Mouse (Mus musculus) hindbrain, embryonic 14.5 days (tissue): ENCODE measurements around the gene Rrm2. TPM values are rescaled to one million over a fixed set of nuclear protein-coding genes. Genes with fewer than 3 reads are reported as not detected.
"Not testable (repeated sequence)": the region's sequence is repeated elsewhere in the genome, so short reads cannot be mapped to it uniquely, and the experiment has no call there.

Experiments
- ATAC-seq: fragments of 200-750 bp; cut with Nextera tagmentation; 2 replicates; pipeline ENCODE4 v1.8.0; 2017; ENCODE audit warnings: moderate number of reproducible peaks, mild to moderate bottlenecking, moderate TSS enrichment, moderate library complexity; ENCODE audit not compliant: low FRiP score
- DNase-seq: peaks from one replicate; pipeline ENCODE4 v3.0.0-alpha.2; 2015; ENCODE audit warnings: low spot score
- H3K27ac ChIP-seq: fragments of 300-500 bp; sonication (generic); 2 replicates; pipeline ENCODE4 v1.5.1; 2014; ENCODE audit warnings: mild to moderate bottlenecking, moderate library complexity
- H3K27me3 ChIP-seq: fragments of 300-500 bp; sonication (generic); 2 replicates; pipeline ENCODE4 v1.6.1; 2014; ENCODE audit warnings: mild to moderate bottlenecking, low read length, mixed read lengths; ENCODE audit not compliant: control insufficient read depth, insufficient read depth
- H3K36me3 ChIP-seq: fragments of 300-500 bp; sonication (generic); replicated peaks from 2 replicates; pipeline ENCODE4 v1.6.1; 2014; ENCODE audit not compliant: control insufficient read depth, insufficient read depth
- H3K4me1 ChIP-seq: fragments of 300-500 bp; sonication (generic); replicated peaks from 2 replicates; pipeline ENCODE4 v1.6.1; 2014; ENCODE audit warnings: antibody characterized with exemption, low read length, mixed read lengths; ENCODE audit not compliant: control insufficient read depth, insufficient read depth
- H3K4me2 ChIP-seq: fragments of 300-500 bp; sonication (generic); replicated peaks from 2 replicates; pipeline ENCODE4 v1.6.1; 2014; ENCODE audit warnings: mild to moderate bottlenecking, moderate library complexity
- H3K4me3 ChIP-seq: fragments of 300-500 bp; sonication (generic); replicated peaks from 2 replicates; pipeline ENCODE4 v1.5.1; 2014; ENCODE audit warnings: mild to moderate bottlenecking, low read length
- H3K9ac ChIP-seq: fragments of 300-500 bp; sonication (generic); 2 replicates; pipeline ENCODE4 v1.6.1; 2014
- H3K9me3 ChIP-seq: fragments of 300-500 bp; sonication (generic); 2 replicates; pipeline ENCODE4 v1.6.1; 2016; ENCODE audit warnings: low read length; ENCODE audit not compliant: control insufficient read depth
- WGBS: fragments of 180-500 bp; shearing (Covaris S2); extraction: QIAGEN DNeasy Blood & Tissue Kit; methylation state at CpG from one replicate; pipeline ENCODE4 v1.1.7; 2014; 5-methylcytosine and 5-hydroxymethylcytosine counted together
- polyA plus RNA-seq: library from polyadenylated mRNA; unstranded; fragments of >200 nt; fragmentation: Nextera tagmentation; extraction: Ambion mirVana; gene quantifications from 2 replicates; pipeline ENCODE4 v1.2.1, GENCODE M21; 2014

The Rrm2 gene
- polyA plus RNA-seq, 1 experiment from 2014 or later = 42.8 TPM

GRCm38 (mm10) chr12:24699578-24699977, 8.5 kb upstream of the Rrm2 start:
- Histone ChIP-seq H3K4me1 (no peaks in the 10 kb centered on the region), H3K27me3 (no peaks in the 10 kb centered on the region), H3K9ac (no peak overlapping the region), H3K27ac (no peak overlapping the region), H3K4me2 (no peak overlapping the region), H3K4me3 (no peak overlapping the region), H3K9me3 (no peaks in the 10 kb centered on the region), H3K36me3 (no peaks in the 10 kb centered on the region)
- WGBS = 73% methylated on average over 10 of the region's 10 CpGs
- ATAC-seq = no peak
- no peak for DNase-seq

DNA sequence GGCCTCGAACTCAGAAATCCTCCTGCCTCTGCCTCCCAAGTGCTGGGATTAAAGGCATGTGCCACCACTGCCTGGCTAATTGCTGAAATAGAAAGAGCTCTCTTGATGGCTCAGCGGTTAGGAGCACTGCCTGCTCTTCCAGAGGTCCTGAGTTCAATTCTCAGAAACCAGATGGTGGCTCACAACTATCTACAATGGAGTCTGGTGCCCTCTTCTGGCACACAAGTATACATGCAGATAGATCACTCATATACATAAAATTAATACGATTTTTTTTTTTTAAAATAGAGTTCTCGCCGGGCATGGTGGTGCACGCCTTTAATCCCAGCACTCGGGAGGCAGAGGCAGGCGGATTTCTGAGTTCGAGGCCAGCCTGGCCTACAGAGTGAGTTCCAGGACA, 6.4 kb upstream of the Rrm2 start:
- not testable (repeated sequence) for H3K4me3 ChIP-seq, H3K36me3 ChIP-seq, H3K4me2 ChIP-seq, H3K9me3 ChIP-seq, DNase-seq, ATAC-seq, H3K9ac ChIP-seq, H3K4me1 ChIP-seq, H3K27ac ChIP-seq, H3K27me3 ChIP-seq
- 92% methylated on average over 9 of the region's 9 CpGs for WGBS

GRCm38 (mm10) chr12:24703013-24703412, 5.0 kb upstream of the Rrm2 start:
- Histone ChIP-seq H3K9me3 (no peaks in the 10 kb centered on the region), H3K36me3 (no peaks in the 10 kb centered on the region), H3K9ac (no peak overlapping the region), H3K4me3 (no peak overlapping the region), H3K4me1 (0 out of 2 replicates have a peak, but pooled peaks cover 3% of the 10 kb centered on the region), H3K27ac (no peak overlapping the region), H3K4me2 (no peak overlapping the region), H3K27me3 (no peaks in the 10 kb centered on the region)
- no peak for ATAC-seq
- WGBS = 81% methylated on average over 3 of the region's 3 CpGs
- no peak for DNase-seq

DNA sequence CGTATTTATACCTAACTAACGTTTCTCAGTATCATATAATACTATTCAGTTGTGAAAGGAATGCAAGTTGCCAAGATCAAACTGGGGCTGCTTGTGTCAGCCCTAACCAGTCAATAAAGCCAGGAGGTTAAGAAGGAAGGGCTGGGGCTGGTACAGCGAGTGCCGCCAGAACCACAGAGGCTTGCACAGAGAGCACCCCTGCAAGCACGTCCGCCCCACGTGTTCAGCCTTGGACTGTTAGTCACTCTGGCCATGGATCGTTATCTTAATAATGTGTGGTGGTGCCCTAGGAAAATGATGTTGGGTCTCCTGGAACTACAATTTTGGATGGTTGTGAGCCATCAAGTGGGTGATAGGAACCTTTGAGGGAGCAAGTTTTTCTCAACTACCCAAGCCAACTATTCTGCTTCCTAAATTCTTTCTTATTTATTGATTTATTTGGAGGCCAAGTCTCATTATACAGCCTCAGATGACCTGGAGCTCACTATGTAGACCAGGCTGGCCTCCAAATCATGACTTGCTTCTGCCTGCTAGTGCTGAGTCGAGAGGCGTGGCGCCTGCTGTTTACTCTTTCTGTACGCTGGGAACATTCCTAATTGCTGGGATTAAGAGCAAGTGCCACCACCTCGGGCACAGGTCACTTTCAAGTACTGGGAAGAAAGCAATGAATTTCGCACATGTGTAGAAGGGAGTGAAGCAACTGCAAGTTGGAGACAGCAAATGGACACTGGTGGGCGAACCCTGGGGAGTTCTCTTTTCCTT, 2.4 kb upstream of the Rrm2 start:
- H3K27ac ChIP-seq = no peak overlapping the region
- no peak overlapping the region for H3K4me2 ChIP-seq
- no peaks in the 10 kb centered on the region for H3K9me3 ChIP-seq
- DNase-seq (no peak), ATAC-seq (no peak)
- no peak overlapping the region for H3K9ac ChIP-seq
- no peaks in the 10 kb centered on the region for H3K27me3 ChIP-seq
- no peaks in the 10 kb centered on the region for H3K36me3 ChIP-seq
- no peak overlapping the region for H3K4me3 ChIP-seq
- 87% methylated on average over 15 of the region's 15 CpGs for WGBS
- H3K4me1 ChIP-seq = peaks cover 12% of the 10 kb centered on the region

DNA sequence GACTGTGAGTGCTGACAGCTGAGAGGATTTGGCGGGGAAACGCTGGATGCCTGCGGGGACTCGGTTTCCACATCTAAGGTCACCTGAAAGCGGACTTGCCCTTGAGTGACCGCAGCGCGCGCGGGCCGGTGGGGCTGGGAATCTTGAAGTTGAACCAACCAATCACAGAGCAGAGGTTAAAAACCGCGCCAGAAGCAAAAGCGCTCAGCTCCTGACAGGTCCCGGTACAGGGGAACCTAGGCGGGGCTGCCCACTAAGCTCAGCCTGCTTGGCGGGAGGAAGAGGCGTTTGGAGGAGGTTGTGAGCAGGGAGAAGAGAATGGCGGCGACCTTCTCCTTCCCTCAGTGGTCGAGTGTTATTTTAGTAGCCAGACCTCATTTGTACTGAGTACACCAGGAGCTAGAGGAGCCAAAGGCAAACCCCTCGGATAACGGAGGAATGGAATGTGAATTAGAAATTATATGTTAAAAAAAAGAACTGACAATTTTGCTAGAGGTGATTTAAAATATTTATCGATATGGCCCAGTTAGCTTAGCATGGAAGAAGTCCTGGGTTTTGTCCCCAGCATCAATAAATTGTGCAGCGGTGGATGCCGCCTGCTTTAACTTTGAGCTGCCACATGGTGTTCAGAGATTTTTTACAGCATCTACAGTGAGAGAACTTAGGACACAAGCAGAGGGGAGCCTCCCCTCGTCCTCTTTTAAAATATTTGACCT, 1.1 kb upstream of the Rrm2 start:
- DNase-seq (no peak), ATAC-seq (no peak)
- no peak overlapping the region for H3K27ac ChIP-seq
- H3K4me3 ChIP-seq = peak overlapping the region; percentile 70
- peaks cover 12% of the 10 kb centered on the region for H3K4me1 ChIP-seq
- H3K9ac ChIP-seq = 0 out of 2 replicates have a peak overlapping the region, but pooled peaks have one; percentile 16
- WGBS = under 1% methylated on average over 27 of the region's 27 CpGs
- peaks cover 6% of the 10 kb centered on the region; the same call in 1 of the 2 replicates for H3K36me3 ChIP-seq
- no peaks in the 10 kb centered on the region for H3K27me3 ChIP-seq
- H3K4me2 ChIP-seq = peak overlapping the region; percentile 76
- H3K9me3 ChIP-seq = no peaks in the 10 kb centered on the region

- Histone ChIP-seq H3K27ac (no peak overlapping the region), H3K36me3 (peaks cover 6% of the 10 kb centered on the region; the same call in 1 of the 2 replicates), H3K4me3 (peak overlapping the region; percentile 70), H3K4me2 (peak overlapping the region; percentile 76), H3K27me3 (no peaks in the 10 kb centered on the region), H3K4me1 (peaks cover 12% of the 10 kb centered on the region), H3K9ac (no peak overlapping the region), H3K9me3 (no peaks in the 10 kb centered on the region)
- WGBS = 0% methylated on average over 9 of the region's 9 CpGs
- DNase-seq = no peak
- no peak for ATAC-seq
Observed at GRCm38 (mm10) chr12:24707480-24707802, 600 bp upstream of the Rrm2 start.

DNA sequence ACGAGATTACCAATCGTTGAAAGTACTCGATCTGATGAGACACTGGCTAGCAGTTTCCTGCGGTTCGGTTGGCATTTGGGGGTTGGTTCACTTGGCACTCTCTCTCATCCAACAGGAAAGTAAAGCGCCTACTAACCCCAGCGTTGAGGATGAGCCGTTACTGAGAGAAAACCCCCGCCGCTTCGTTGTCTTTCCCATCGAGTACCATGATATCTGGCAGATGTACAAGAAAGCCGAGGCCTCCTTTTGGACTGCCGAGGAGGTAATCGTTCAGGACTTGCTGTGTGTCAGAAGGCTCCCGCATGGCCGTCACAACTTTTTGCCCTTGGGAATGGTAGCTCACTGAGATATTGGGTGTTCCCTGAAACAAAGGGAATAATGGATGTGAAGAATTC, 780 bp downstream of the Rrm2 start:
- H3K4me3 ChIP-seq = peak overlapping the region; percentile 70
- under 1% methylated on average over 17 of the region's 17 CpGs for WGBS
- H3K9me3 ChIP-seq = no peaks in the 10 kb centered on the region
- ATAC-seq (no peak), DNase-seq (no peak)
- peak overlapping the region; percentile 72 for H3K9ac ChIP-seq
- H3K4me1 ChIP-seq = peaks cover 12% of the 10 kb centered on the region
- no peaks in the 10 kb centered on the region for H3K27me3 ChIP-seq
- peak overlapping the region; percentile 76 for H3K4me2 ChIP-seq
- H3K27ac ChIP-seq = no peak overlapping the region
- H3K36me3 ChIP-seq = peaks cover 6% of the 10 kb centered on the region; the same call in 1 of the 2 replicates

GRCm38 (mm10) chr12:24709409-24709808, 1.4 kb downstream of the Rrm2 start:
- ATAC-seq = no peak
- no peak for DNase-seq

GRCm38 (mm10) chr12:24709831-24710508, 1.9 kb downstream of the Rrm2 start:
- Histone ChIP-seq H3K4me3 (peak overlapping the region; percentile 70; the same call in 1 of the 2 replicates), H3K4me2 (peak overlapping the region; percentile 76), H3K9ac (peak overlapping the region; percentile 72; the same call in 1 of the 2 replicates), H3K9me3 (no peaks in the 10 kb centered on the region), H3K27ac (no peak overlapping the region), H3K27me3 (no peaks in the 10 kb centered on the region), H3K4me1 (peaks cover 12% of the 10 kb centered on the region), H3K36me3 (peaks cover 6% of the 10 kb centered on the region; the same call in 1 of the 2 replicates)
- ATAC-seq = peak; percentile 22; the same call in 1 of the 2 replicates
- 30% methylated on average over 5 of the region's 5 CpGs for WGBS
- peak; percentile 94 for DNase-seq

More at GRCm38 (mm10) chr12:24709409-24709808, 1.4 kb downstream of the Rrm2 start:
- H3K9ac ChIP-seq = peak overlapping the region; percentile 72
- peak overlapping the region; percentile 70 for H3K4me3 ChIP-seq
- no peaks in the 10 kb centered on the region for H3K27me3 ChIP-seq
- H3K9me3 ChIP-seq = no peaks in the 10 kb centered on the region
- peaks cover 12% of the 10 kb centered on the region for H3K4me1 ChIP-seq
- peak overlapping the region; percentile 76 for H3K4me2 ChIP-seq
- WGBS = 30% methylated on average over 6 of the region's 6 CpGs
- no peak overlapping the region for H3K27ac ChIP-seq
- H3K36me3 ChIP-seq = peaks cover 6% of the 10 kb centered on the region; the same call in 1 of the 2 replicates
